ENCODE assay signal across 12 mouse cellular contexts in genomic region chr13:48664916-48665655, GRCm38 (mm10). TPM values are rescaled to one million over a fixed set of nuclear protein-coding genes. Genes with fewer than 3 reads are reported as not detected.
A peak's percentile ranks its signal among the peaks of the same experiment; 100 is the strongest.
DNase-seq lines count a peak whose midpoint lies in the region; ATAC-seq lines count a peak whose summit lies in the region.
"Had no signal": no experiment of that assay in that cellular context is flagged by ENCODE, and none has a peak within 500 bp of the region (broad histone marks: within the 10 kb centered on the region; RNA-seq: fewer than 3 reads in every experiment).

No protein-coding gene starts in this region.

- peaks cover 80% of the 10 kb centered on the region for H3K4me1 ChIP-seq in embryonic facial prominence, embryonic 10.5 days
- H3K4me1 ChIP-seq in forebrain, embryonic 14.5 days (ENCODE audit: control insufficient read depth, insufficient read depth, low read length): 0 out of 2 replicates have a peak, but pooled peaks cover 2% of the 10 kb centered on the region
- H3K4me1 ChIP-seq in neural tube, embryonic 13.5 days (replicated peaks): peaks cover 37% of the 10 kb centered on the region

- H3K27ac ChIP-seq in embryonic facial prominence, embryonic 10.5 days (replicated peaks): peak overlapping the region; percentile 88
- H3K27ac ChIP-seq in forebrain, embryonic 14.5 days (ENCODE audit: low read depth, low read length): no peak overlapping the region
- H3K27ac ChIP-seq in neural tube, embryonic 13.5 days (replicated peaks): no peak overlapping the region
- H3K27ac ChIP-seq: neural tube, embryonic 12.5 days had no signal

- H3K27me3 ChIP-seq in embryonic facial prominence, embryonic 10.5 days (replicated peaks; ENCODE audit: low read depth, poor library complexity, severe bottlenecking): peaks cover 100% of the 10 kb centered on the region
- peaks cover 94% of the 10 kb centered on the region for H3K27me3 ChIP-seq in forebrain, embryonic 14.5 days (replicated peaks; ENCODE audit: control insufficient read depth, insufficient read depth, low read length)
- H3K27me3 ChIP-seq in neural tube, embryonic 13.5 days: peaks cover 100% of the 10 kb centered on the region

- H3K4me3 ChIP-seq in embryonic facial prominence, embryonic 10.5 days: peak overlapping the region; percentile 67
- H3K4me3 ChIP-seq in forebrain, embryonic 14.5 days (ENCODE audit: low read depth, low read length): no peak overlapping the region
- peak overlapping the region; percentile 5; the same call in 1 of the 2 replicates for H3K4me3 ChIP-seq in neural tube, embryonic 13.5 days

- WGBS in embryonic facial prominence, embryonic 10.5 days: 2% methylated on average over 39 of the region's 39 CpGs
- under 1% methylated on average over 39 of the region's 39 CpGs for WGBS in forebrain, embryonic 14.5 days
- WGBS in neural tube, embryonic 13.5 days: under 1% methylated on average over 39 of the region's 39 CpGs

- H3K4me2 ChIP-seq in forebrain, embryonic 14.5 days (ENCODE audit: low read length): no peak overlapping the region
- no peak overlapping the region for H3K4me2 ChIP-seq in neural tube, embryonic 13.5 days
- H3K4me2 ChIP-seq: lung, embryonic 14.5 days; neural tube, embryonic 12.5 days had no signal

- no peaks in the 10 kb centered on the region for H3K9me3 ChIP-seq in embryonic facial prominence, embryonic 10.5 days
- H3K9me3 ChIP-seq in forebrain, embryonic 14.5 days (replicated peaks; ENCODE audit: control insufficient read depth, low read length): no peaks in the 10 kb centered on the region
- H3K9me3 ChIP-seq in neural tube, embryonic 13.5 days: no peaks in the 10 kb centered on the region
- H3K9me3 ChIP-seq: neural tube, embryonic 12.5 days had no signal

- H3K9ac ChIP-seq in forebrain, embryonic 14.5 days (ENCODE audit: low read length): no peak overlapping the region
- no peak overlapping the region for H3K9ac ChIP-seq in neural tube, embryonic 13.5 days
- H3K9ac ChIP-seq: lung, embryonic 14.5 days; neural tube, embryonic 12.5 days had no signal

- no peak for ATAC-seq in forebrain, embryonic 14.5 days
- no peak for ATAC-seq in neural tube, embryonic 13.5 days (ENCODE audit: low read depth)

- H3K36me3 ChIP-seq in embryonic facial prominence, embryonic 10.5 days (replicated peaks): no peaks in the 10 kb centered on the region
- no peaks in the 10 kb centered on the region for H3K36me3 ChIP-seq in forebrain, embryonic 14.5 days (ENCODE audit: control insufficient read depth, insufficient read depth, low read length)
- H3K36me3 ChIP-seq in neural tube, embryonic 13.5 days: no peaks in the 10 kb centered on the region
- H3K36me3 ChIP-seq: neural tube, embryonic 12.5 days had no signal

- peak; percentile 21 to 43 for DNase-seq in kidney, postnatal 4 days
- no peak for DNase-seq in kidney, adult 8-10 months
- DNase-seq in embryonic facial prominence, embryonic 10.5 days (ENCODE audit: low spot score): peak; percentile 64
- DNase-seq in forebrain, embryonic 14.5 days (ENCODE audit: low spot score): peak; percentile 28
- DNase-seq in urinary bladder, postnatal 36 days (ENCODE audit: low spot score in 2 of 2): no peak
- no peak for DNase-seq in thymus, postnatal 4 days
- DNase-seq: adrenal gland, postnatal 14 days; cerebellum, adult 9-11 months; heart, postnatal 14 days; lung, embryonic 14.5 days had no signal

RNA-seq across cellular contexts. Expression of gene Barx1, which starts 2.3 kb away (rescaled TPM):
- polyA plus RNA-seq in embryonic facial prominence, embryonic 10.5 days (2016; fragmentation: Nextera tagmentation; extraction: Ambion mirVana): 43.5 and 57.9 TPM in 2 replicates
- polyA plus RNA-seq in forebrain, embryonic 14.5 days (2014; fragmentation: Nextera tagmentation; extraction: Ambion mirVana): not detected in 2 replicates
- 0.18 TPM in 1 of 2 replicates, not detected in the other for polyA plus RNA-seq in neural tube, embryonic 13.5 days (2015; fragmentation: Nextera tagmentation; extraction: Ambion mirVana)
- polyA plus RNA-seq: neural tube, embryonic 12.5 days had no signal

RNA-seq across cellular contexts. Expression of gene Ptpdc1, which starts 39.6 kb away (rescaled TPM):
- 7.7 and 10.5 TPM in 2 replicates for polyA plus RNA-seq in embryonic facial prominence, embryonic 10.5 days (2016; fragmentation: Nextera tagmentation; extraction: Ambion mirVana)
- polyA plus RNA-seq in forebrain, embryonic 14.5 days (2014; fragmentation: Nextera tagmentation; extraction: Ambion mirVana): 12.7 and 18.8 TPM in 2 replicates
- 16.2 and 20.6 TPM in 2 replicates for polyA plus RNA-seq in neural tube, embryonic 13.5 days (2015; fragmentation: Nextera tagmentation; extraction: Ambion mirVana)

Comparison
In these comparisons a context has a peak if more than half of its experiments do, and no peak if none do; other contexts are left out.
1. DNase-seq: peak in kidney, postnatal 4 days (2 of 2), embryonic facial prominence, embryonic 10.5 days (single experiment) and forebrain, embryonic 14.5 days (single experiment); none in kidney, adult 8-10 months (0 of 2), urinary bladder, postnatal 36 days (0 of 2) and thymus, postnatal 4 days (single experiment).
2. RNA of gene Barx1, which starts 2.3 kb away (polyA plus RNA-seq): 43.5 to 57.9 TPM in embryonic facial prominence, embryonic 10.5 days; 0.18 TPM in neural tube, embryonic 13.5 days and not detected in forebrain, embryonic 14.5 days; every median in the first group is over 10 times any median in the second.